Mouse (Mus musculus) forebrain, embryonic 16.5 days (tissue): Measurements from ENCODE around the gene Arsg. TPM values are rescaled to one million over a fixed set of nuclear protein-coding genes. Genes with fewer than 3 reads are reported as not detected.

Experiments used
- ATAC-seq: fragments of 200-750 bp; cut with Nextera tagmentation; 2 replicates; pipeline ENCODE4 v1.8.0; 2017; ENCODE audit warnings: mild to moderate bottlenecking, moderate library complexity
- H3K27ac ChIP-seq: fragments of 300-500 bp; sonication (generic); 2 replicates; pipeline ENCODE4 v1.5.1; 2014; ENCODE audit warnings: low read length, control low read depth
- H3K27me3 ChIP-seq: fragments of 300-500 bp; sonication (generic); replicated peaks from 2 replicates; pipeline ENCODE4 v1.6.1; 2014; ENCODE audit warnings: low read length; ENCODE audit not compliant: control insufficient read depth, insufficient read depth
- H3K36me3 ChIP-seq: fragments of 300-500 bp; sonication (generic); 2 replicates; pipeline ENCODE4 v1.6.1; 2014; ENCODE audit not compliant: control insufficient read depth, insufficient read depth
- H3K4me1 ChIP-seq: fragments of 300-500 bp; sonication (generic); replicated peaks from 2 replicates; pipeline ENCODE4 v1.6.1; 2014; ENCODE audit warnings: low read length; ENCODE audit not compliant: control insufficient read depth, insufficient read depth
- H3K4me2 ChIP-seq: fragments of 300-500 bp; sonication (generic); 2 replicates; pipeline ENCODE4 v1.6.1; 2014; ENCODE audit warnings: mild to moderate bottlenecking, low read length, control low read depth
- H3K4me3 ChIP-seq: fragments of 300-500 bp; sonication (generic); replicated peaks from 2 replicates; pipeline ENCODE4 v1.5.1; 2014; ENCODE audit warnings: mild to moderate bottlenecking, low read length, control low read depth
- H3K9ac ChIP-seq: fragments of 300-500 bp; sonication (generic); replicated peaks from 2 replicates; pipeline ENCODE4 v1.6.1; 2014; ENCODE audit warnings: low read depth, low read length, control low read depth
- H3K9me3 ChIP-seq: fragments of 300-500 bp; sonication (generic); 2 replicates; pipeline ENCODE4 v1.6.1; 2016; ENCODE audit warnings: low read length; ENCODE audit not compliant: control insufficient read depth
- WGBS: fragments of 180-500 bp; shearing (Covaris S2); extraction: QIAGEN DNeasy Blood & Tissue Kit; methylation state at CpG from one replicate; pipeline ENCODE4 v1.1.7; 2014; 5-methylcytosine and 5-hydroxymethylcytosine counted together
- polyA plus RNA-seq: library from polyadenylated mRNA; unstranded; fragments of >200 nt; fragmentation: Nextera tagmentation; extraction: Ambion mirVana; gene quantifications from 2 replicates; pipeline ENCODE4 v1.2.1, GENCODE M21; 2015

The Arsg gene
- polyA plus RNA-seq, 1 experiment from 2014 or later: 4.1 TPM

- H3K9ac ChIP-seq: no peak overlapping the region
- 82% methylated on average over 12 of the region's 12 CpGs for WGBS
- H3K4me1 ChIP-seq: 0 out of 2 replicates have a peak, but pooled peaks cover 3% of the 10 kb centered on the region
- no peaks in the 10 kb centered on the region for H3K9me3 ChIP-seq
- no peaks in the 10 kb centered on the region for H3K36me3 ChIP-seq
- no peaks in the 10 kb centered on the region for H3K27me3 ChIP-seq
- no peak overlapping the region for H3K4me3 ChIP-seq
- no peak for ATAC-seq
- no peak overlapping the region for H3K27ac ChIP-seq
- H3K4me2 ChIP-seq: no peak overlapping the region
Observed at GRCm38 (mm10) chr11:109545700-109546143, 72.5 kb downstream of the Arsg start.

- H3K9ac ChIP-seq: no peak overlapping the region
- no peak overlapping the region for H3K27ac ChIP-seq
- no peaks in the 10 kb centered on the region for H3K27me3 ChIP-seq
- H3K36me3 ChIP-seq: no peaks in the 10 kb centered on the region
- H3K4me1 ChIP-seq: 0 out of 2 replicates have a peak, but pooled peaks cover 3% of the 10 kb centered on the region
- WGBS: 77% methylated on average over 16 of the region's 16 CpGs
- no peak overlapping the region for H3K4me2 ChIP-seq
- H3K9me3 ChIP-seq: no peaks in the 10 kb centered on the region
- no peak for ATAC-seq
- no peak overlapping the region for H3K4me3 ChIP-seq
Observed at GRCm38 (mm10) chr11:109546305-109547001, 73.3 kb downstream of the Arsg start.

GRCm38 (mm10) chr11:109547652-109548051 is 74.5 kb downstream of the Arsg start:
- 100% methylated on average over 1 of the region's 1 CpGs for WGBS
- Histone ChIP-seq H3K27me3 (no peaks in the 10 kb centered on the region), H3K4me3 (no peak overlapping the region), H3K27ac (no peak overlapping the region), H3K9me3 (no peaks in the 10 kb centered on the region), H3K36me3 (no peaks in the 10 kb centered on the region), H3K9ac (no peak overlapping the region), H3K4me1 (0 out of 2 replicates have a peak, but pooled peaks cover 3% of the 10 kb centered on the region), H3K4me2 (no peak overlapping the region)
- ATAC-seq: no peak

GRCm38 (mm10) chr11:109549599-109550290 is 76.6 kb downstream of the Arsg start:
- Histone ChIP-seq H3K27ac (no peak overlapping the region), H3K9ac (no peak overlapping the region), H3K9me3 (no peaks in the 10 kb centered on the region), H3K4me1 (no peaks in the 10 kb centered on the region), H3K4me3 (no peak overlapping the region), H3K36me3 (no peaks in the 10 kb centered on the region), H3K4me2 (no peak overlapping the region), H3K27me3 (no peaks in the 10 kb centered on the region)
- ATAC-seq: no peak
- WGBS: 74% methylated on average over 5 of the region's 5 CpGs

- no peaks in the 10 kb centered on the region for H3K36me3 ChIP-seq
- WGBS: 76% methylated on average over 4 of the region's 4 CpGs
- H3K9me3 ChIP-seq: no peaks in the 10 kb centered on the region
- H3K27ac ChIP-seq: no peak overlapping the region
- H3K4me3 ChIP-seq: no peak overlapping the region
- no peak for ATAC-seq
- no peak overlapping the region for H3K9ac ChIP-seq
- no peaks in the 10 kb centered on the region for H3K27me3 ChIP-seq
- no peaks in the 10 kb centered on the region for H3K4me1 ChIP-seq
- no peak overlapping the region for H3K4me2 ChIP-seq
Observed at GRCm38 (mm10) chr11:109553921-109554320, 80.7 kb downstream of the Arsg start.

- no peak for ATAC-seq
- 39% methylated on average over 3 of the region's 3 CpGs for WGBS
Observed at GRCm38 (mm10) chr11:109554443-109554842, 81.3 kb downstream of the Arsg start.

GRCm38 (mm10) chr11:109556130-109556529 is 83.0 kb downstream of the Arsg start:
- Histone ChIP-seq H3K27ac (no peak overlapping the region), H3K9me3 (no peaks in the 10 kb centered on the region), H3K27me3 (no peaks in the 10 kb centered on the region), H3K4me1 (no peaks in the 10 kb centered on the region), H3K9ac (no peak overlapping the region), H3K4me3 (no peak overlapping the region), H3K4me2 (no peak overlapping the region), H3K36me3 (no peaks in the 10 kb centered on the region)
- no peak for ATAC-seq
- WGBS: 87% methylated on average over 6 of the region's 6 CpGs

More at GRCm38 (mm10) chr11:109554443-109554842, 81.3 kb downstream of the Arsg start:
- no peak overlapping the region for H3K27ac ChIP-seq
- H3K9ac ChIP-seq: no peak overlapping the region
- H3K4me3 ChIP-seq: no peak overlapping the region
- no peaks in the 10 kb centered on the region for H3K36me3 ChIP-seq
- H3K9me3 ChIP-seq: no peaks in the 10 kb centered on the region
- H3K4me1 ChIP-seq: no peaks in the 10 kb centered on the region
- H3K27me3 ChIP-seq: no peaks in the 10 kb centered on the region
- no peak overlapping the region for H3K4me2 ChIP-seq

- Histone ChIP-seq H3K27me3 (no peaks in the 10 kb centered on the region), H3K4me3 (no peak overlapping the region), H3K27ac (no peak overlapping the region), H3K4me2 (no peak overlapping the region), H3K9ac (no peak overlapping the region), H3K9me3 (no peaks in the 10 kb centered on the region), H3K4me1 (no peaks in the 10 kb centered on the region), H3K36me3 (no peaks in the 10 kb centered on the region)
- WGBS: 89% methylated on average over 11 of the region's 11 CpGs
- ATAC-seq: no peak
Observed at GRCm38 (mm10) chr11:109557419-109557818, 84.2 kb downstream of the Arsg start.

- Histone ChIP-seq H3K4me3 (no peak overlapping the region), H3K4me1 (no peaks in the 10 kb centered on the region; the same call in 1 of the 2 replicates), H3K9me3 (no peaks in the 10 kb centered on the region), H3K4me2 (no peak overlapping the region), H3K27me3 (no peaks in the 10 kb centered on the region), H3K9ac (no peak overlapping the region), H3K36me3 (no peaks in the 10 kb centered on the region), H3K27ac (no peak overlapping the region)
- ATAC-seq: no peak
- 94% methylated on average over 12 of the region's 12 CpGs for WGBS
Observed at GRCm38 (mm10) chr11:109559241-109559640, 86.1 kb downstream of the Arsg start.
